Mouse (Mus musculus) ZHBTc4 (cell line): ENCODE measurements around the gene Pfas.
A peak's percentile ranks its signal among the peaks of the same experiment; 100 is the strongest.
"Not testable (repeated sequence)": the region's sequence is repeated elsewhere in the genome, so short reads cannot be mapped to it uniquely, and the experiment has no call there.

Source experiments
- DNase-seq: peaks from one replicate; pipeline ENCODE4 v3.0.0-alpha.2; 2011; ENCODE audit warnings: low read depth, low spot score

Gene Pfas

GRCm38 (mm10) chr11:68939451-68940304, 68.6 kb downstream of the Pfas start:
- peak; percentile 94 for DNase-seq

GRCm38 (mm10) chr11:68936951-68937350, 71.3 kb downstream of the Pfas start:
- DNase-seq = not testable (repeated sequence)
